Mouse (Mus musculus): ENCODE measurements around the gene Gm17581.
"Not testable (repeated sequence)": the region's sequence is repeated elsewhere in the genome, so short reads cannot be mapped to it uniquely, and the experiment has no call there.

The Gm17581 gene

GRCm38 (mm10) chr2:155737803-155738202 is 2.1 kb upstream of the Gm17581 start:
- DNase-seq (ENCODE audit: low spot score) = no peak

- no peak for DNase-seq (ENCODE audit: low spot score)
These were observed 1.3 kb upstream of the Gm17581 start for GRCm38 (mm10) chr2:155736936-155737335.

GRCm38 (mm10) chr2:155735080-155735479 is 586 bp downstream of the Gm17581 start:
- DNase-seq (ENCODE audit: low spot score) = no peak

GRCm38 (mm10) chr2:155729158-155729645 is 6.5 kb downstream of the Gm17581 start, which contains the start of gene Edem2:
Gene Edem2 (minus strand): TSS chr2:155729475.
- DNase-seq (ENCODE audit: low spot score) = peak; percentile 82

- DNase-seq (ENCODE audit: low spot score) = no peak
These were observed 6.9 kb downstream of the Gm17581 start for GRCm38 (mm10) chr2:155728742-155729141.

GRCm38 (mm10) chr2:155727764-155728395 is 7.8 kb downstream of the Gm17581 start:
- DNase-seq (ENCODE audit: low spot score) = no peak

GRCm38 (mm10) chr2:155726302-155726701 is 9.4 kb downstream of the Gm17581 start:
- DNase-seq (ENCODE audit: low spot score) = no peak

GRCm38 (mm10) chr2:155724526-155724925 is 11.1 kb downstream of the Gm17581 start:
- DNase-seq (ENCODE audit: low spot score) = no peak

GRCm38 (mm10) chr2:155724036-155724435 is 11.6 kb downstream of the Gm17581 start:
- DNase-seq (ENCODE audit: low spot score) = no peak

- DNase-seq (ENCODE audit: low spot score) = no peak
These were observed 15.1 kb downstream of the Gm17581 start for GRCm38 (mm10) chr2:155720585-155720984.

GRCm38 (mm10) chr2:155717082-155717990 is 18.3 kb downstream of the Gm17581 start:
- DNase-seq (ENCODE audit: low spot score) = no peak

- DNase-seq (ENCODE audit: low spot score) = no peak
These were observed 25.1 kb downstream of the Gm17581 start for GRCm38 (mm10) chr2:155710557-155710956.

- no peak for DNase-seq (ENCODE audit: low spot score)
These were observed 28.4 kb downstream of the Gm17581 start for GRCm38 (mm10) chr2:155707251-155707650.

- DNase-seq (ENCODE audit: low spot score) = no peak
These were observed 32.0 kb downstream of the Gm17581 start for GRCm38 (mm10) chr2:155703630-155704029.

GRCm38 (mm10) chr2:155701399-155701919 is 34.2 kb downstream of the Gm17581 start:
- DNase-seq (ENCODE audit: low spot score) = no peak

GRCm38 (mm10) chr2:155698443-155698842 is 37.2 kb downstream of the Gm17581 start:
- not testable (repeated sequence) for DNase-seq (ENCODE audit: low spot score)

GRCm38 (mm10) chr2:155696851-155697250 is 38.8 kb downstream of the Gm17581 start:
- no peak for DNase-seq (ENCODE audit: low spot score)

GRCm38 (mm10) chr2:155696091-155696558 is 39.5 kb downstream of the Gm17581 start:
- peak; percentile 77 for DNase-seq (ENCODE audit: low spot score)

- DNase-seq (ENCODE audit: low spot score) = no peak
These were observed 40.4 kb downstream of the Gm17581 start for GRCm38 (mm10) chr2:155695316-155695715.

GRCm38 (mm10) chr2:155694564-155694963 is 41.1 kb downstream of the Gm17581 start:
- no peak for DNase-seq (ENCODE audit: low spot score)

- DNase-seq (ENCODE audit: low spot score) = no peak
These were observed 42.5 kb downstream of the Gm17581 start for GRCm38 (mm10) chr2:155693136-155693535.

- peak; percentile 89 for DNase-seq (ENCODE audit: low spot score)
These were observed 43.8 kb downstream of the Gm17581 start, which contains the start of gene Trpc4ap for GRCm38 (mm10) chr2:155691723-155692493. Gene Trpc4ap (minus strand): TSS chr2:155692384.

All from layer of hippocampus, adult 9-10 months (tissue).